Mouse (Mus musculus): ENCODE results near the gene Ear6. TPM values are rescaled to one million over a fixed set of nuclear protein-coding genes. Genes with fewer than 3 reads are reported as not detected.
A peak's percentile ranks its signal among the peaks of the same experiment; 100 is the strongest.
"Not testable (repeated sequence)": the region's sequence is repeated elsewhere in the genome, so short reads cannot be mapped to it uniquely, and the experiment has no call there.

The Ear6 gene
- polyA plus RNA-seq (2015; fragmentation: Nextera tagmentation; extraction: Ambion mirVana), result not detected in 2 replicates

- H3K9ac ChIP-seq (replicated peaks; ENCODE audit: low read length), result no peak within 1 kb of the TSS
- no peak within 1 kb of the TSS for H3K27ac ChIP-seq (ENCODE audit: low read length)
- H3K9me3 ChIP-seq (ENCODE audit: low read length), result no peaks in the 10 kb centered on the region
- ATAC-seq (ENCODE audit: low FRiP score, low TSS enrichment), result no peak
- H3K4me2 ChIP-seq (replicated peaks; ENCODE audit: low read depth, low read length), result no peak within 1 kb of the TSS
- H3K36me3 ChIP-seq (ENCODE audit: insufficient read depth, low read length), result no peaks in the 10 kb centered on the region
- no peaks in the 10 kb centered on the region for H3K4me1 ChIP-seq (ENCODE audit: insufficient read depth, low read length)
- no peak within 1 kb of the TSS for H3K4me3 ChIP-seq (ENCODE audit: low read length)
- no peaks in the 10 kb centered on the region for H3K27me3 ChIP-seq (ENCODE audit: insufficient read depth, low read length)
Measured at GRCm38 (mm10) chr14:51853399-51853798, at the start of gene Ear6. Gene Ear6, plus strand, starts transcription at chr14:51853699.

DNA sequence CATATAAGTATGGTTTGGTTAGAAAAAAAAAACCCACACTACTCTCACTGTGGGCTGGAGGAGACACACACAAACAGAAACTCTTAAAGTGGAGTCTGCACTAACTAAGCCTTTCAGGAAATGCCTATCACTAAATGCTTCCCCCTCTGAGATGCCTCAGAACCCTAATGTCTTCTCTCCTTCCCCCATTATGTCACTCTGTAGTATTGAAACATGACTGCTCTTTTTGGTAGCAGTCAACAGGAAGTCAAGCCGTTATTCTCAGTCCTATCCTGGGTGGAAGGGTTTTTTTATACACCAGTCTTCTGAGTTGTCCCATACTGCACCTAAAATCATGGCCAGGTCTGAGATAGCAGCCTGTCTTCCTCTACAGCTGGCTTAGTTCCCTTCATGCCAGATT, 26.9 kb upstream of the Ear6 start:
- 58% methylated on average over 1 of the region's 1 CpGs for WGBS
- no peak for ATAC-seq (ENCODE audit: low FRiP score, low TSS enrichment)
- Histone ChIP-seq H3K9me3 (ENCODE audit: low read length) (no peaks in the 10 kb centered on the region), H3K36me3 (ENCODE audit: insufficient read depth, low read length) (no peaks in the 10 kb centered on the region), H3K4me1 (ENCODE audit: insufficient read depth, low read length) (no peaks in the 10 kb centered on the region), H3K27ac (ENCODE audit: low read length) (no peak overlapping the region), H3K9ac (replicated peaks; ENCODE audit: low read length) (no peak overlapping the region), H3K27me3 (ENCODE audit: insufficient read depth, low read length) (no peaks in the 10 kb centered on the region), H3K4me3 (ENCODE audit: low read length) (no peak overlapping the region), H3K4me2 (replicated peaks; ENCODE audit: low read depth, low read length) (no peak overlapping the region)

GRCm38 (mm10) chr14:51827842-51828241, 25.7 kb upstream of the Ear6 start:
- WGBS, result 21% methylated on average over 5 of the region's 5 CpGs
- peak; percentile 67; the same call in 1 of the 2 replicates for ATAC-seq (ENCODE audit: low FRiP score, low TSS enrichment)
- not testable (repeated sequence) for H3K9me3 ChIP-seq (ENCODE audit: low read length); H3K4me3 ChIP-seq (ENCODE audit: low read length); H3K4me1 ChIP-seq (ENCODE audit: insufficient read depth, low read length); H3K9ac ChIP-seq (replicated peaks; ENCODE audit: low read length); H3K27ac ChIP-seq (ENCODE audit: low read length); H3K4me2 ChIP-seq (replicated peaks; ENCODE audit: low read depth, low read length); H3K27me3 ChIP-seq (ENCODE audit: insufficient read depth, low read length); H3K36me3 ChIP-seq (ENCODE audit: insufficient read depth, low read length)

GRCm38 (mm10) chr14:51829188-51829587, 24.3 kb upstream of the Ear6 start:
- H3K4me1 ChIP-seq (ENCODE audit: insufficient read depth, low read length), result no peaks in the 10 kb centered on the region
- ATAC-seq (ENCODE audit: low FRiP score, low TSS enrichment), result no peak

DNA sequence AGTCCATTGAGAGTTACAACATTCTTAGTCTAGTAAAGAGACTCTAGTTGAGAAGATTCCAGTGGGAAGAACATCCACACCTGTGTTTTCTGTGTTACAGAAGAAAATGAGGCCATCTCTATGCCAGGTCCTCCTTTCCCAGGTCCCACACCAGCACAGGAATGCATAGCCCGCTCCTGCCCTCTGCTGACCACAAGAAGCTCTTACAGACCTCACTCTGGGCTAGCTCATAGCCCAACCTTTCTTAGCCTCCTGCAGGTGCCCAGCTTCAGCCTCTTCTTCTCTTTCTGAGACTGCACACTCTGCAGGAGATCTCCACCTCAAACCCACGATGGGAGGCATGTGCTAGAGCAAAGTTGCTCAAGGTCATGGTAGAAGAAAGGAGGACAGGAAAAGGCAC, 15.0 kb upstream of the Ear6 start:
- not testable (repeated sequence) for H3K36me3 ChIP-seq (ENCODE audit: insufficient read depth, low read length); H3K9me3 ChIP-seq (ENCODE audit: low read length); ATAC-seq (ENCODE audit: low FRiP score, low TSS enrichment); H3K9ac ChIP-seq (replicated peaks; ENCODE audit: low read length); H3K4me2 ChIP-seq (replicated peaks; ENCODE audit: low read depth, low read length); H3K4me3 ChIP-seq (ENCODE audit: low read length); H3K27me3 ChIP-seq (ENCODE audit: insufficient read depth, low read length); H3K27ac ChIP-seq (ENCODE audit: low read length); H3K4me1 ChIP-seq (ENCODE audit: insufficient read depth, low read length)
- 26% methylated on average over 2 of the region's 2 CpGs for WGBS

More at GRCm38 (mm10) chr14:51829188-51829587, 24.3 kb upstream of the Ear6 start:
- Histone ChIP-seq H3K9me3 (ENCODE audit: low read length) (no peaks in the 10 kb centered on the region), H3K27ac (ENCODE audit: low read length) (no peak overlapping the region), H3K4me3 (ENCODE audit: low read length) (no peak overlapping the region), H3K4me2 (replicated peaks; ENCODE audit: low read depth, low read length) (no peak overlapping the region), H3K9ac (replicated peaks; ENCODE audit: low read length) (no peak overlapping the region), H3K27me3 (ENCODE audit: insufficient read depth, low read length) (no peaks in the 10 kb centered on the region), H3K36me3 (ENCODE audit: insufficient read depth, low read length) (no peaks in the 10 kb centered on the region)
- WGBS, result 74% methylated on average over 6 of the region's 6 CpGs

- Histone ChIP-seq H3K27ac (ENCODE audit: low read length) (no peak overlapping the region), H3K36me3 (ENCODE audit: insufficient read depth, low read length) (no peaks in the 10 kb centered on the region), H3K4me2 (replicated peaks; ENCODE audit: low read depth, low read length) (no peak overlapping the region), H3K27me3 (ENCODE audit: insufficient read depth, low read length) (no peaks in the 10 kb centered on the region), H3K4me1 (ENCODE audit: insufficient read depth, low read length) (no peaks in the 10 kb centered on the region), H3K9ac (replicated peaks; ENCODE audit: low read length) (no peak overlapping the region), H3K4me3 (ENCODE audit: low read length) (no peak overlapping the region), H3K9me3 (ENCODE audit: low read length) (no peaks in the 10 kb centered on the region)
- 63% methylated on average over 1 of the region's 1 CpGs for WGBS
- ATAC-seq (ENCODE audit: low FRiP score, low TSS enrichment), result no peak
Measured at GRCm38 (mm10) chr14:51842250-51842649, 11.2 kb upstream of the Ear6 start.

DNA sequence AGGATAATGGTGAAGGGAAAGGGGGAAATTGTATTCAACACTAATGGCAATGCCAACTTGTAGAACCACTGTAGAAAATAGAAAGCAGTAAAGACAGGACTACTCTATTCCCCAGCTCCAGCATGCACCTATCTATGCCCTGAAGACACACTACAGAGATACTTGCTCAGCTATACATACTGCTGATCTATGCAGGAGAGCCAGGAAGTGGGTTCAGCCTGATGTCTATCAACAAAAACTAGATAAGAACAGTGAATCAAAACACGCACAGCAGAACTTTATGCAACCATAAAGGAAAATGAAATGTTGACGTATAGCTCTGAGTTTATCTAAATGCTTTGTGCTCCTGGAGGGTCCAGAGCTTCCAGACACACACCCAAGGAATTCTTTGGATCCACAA, 10.7 kb upstream of the Ear6 start:
- no peak overlapping the region for H3K4me2 ChIP-seq (replicated peaks; ENCODE audit: low read depth, low read length)
- H3K4me3 ChIP-seq (ENCODE audit: low read length), result no peak overlapping the region
- ATAC-seq (ENCODE audit: low FRiP score, low TSS enrichment), result no peak
- H3K9me3 ChIP-seq (ENCODE audit: low read length), result no peaks in the 10 kb centered on the region
- H3K36me3 ChIP-seq (ENCODE audit: insufficient read depth, low read length), result no peaks in the 10 kb centered on the region
- no peaks in the 10 kb centered on the region for H3K27me3 ChIP-seq (ENCODE audit: insufficient read depth, low read length)
- H3K27ac ChIP-seq (ENCODE audit: low read length), result no peak overlapping the region
- 91% methylated on average over 2 of the region's 2 CpGs for WGBS
- no peak overlapping the region for H3K9ac ChIP-seq (replicated peaks; ENCODE audit: low read length)
- H3K4me1 ChIP-seq (ENCODE audit: insufficient read depth, low read length), result no peaks in the 10 kb centered on the region

DNA sequence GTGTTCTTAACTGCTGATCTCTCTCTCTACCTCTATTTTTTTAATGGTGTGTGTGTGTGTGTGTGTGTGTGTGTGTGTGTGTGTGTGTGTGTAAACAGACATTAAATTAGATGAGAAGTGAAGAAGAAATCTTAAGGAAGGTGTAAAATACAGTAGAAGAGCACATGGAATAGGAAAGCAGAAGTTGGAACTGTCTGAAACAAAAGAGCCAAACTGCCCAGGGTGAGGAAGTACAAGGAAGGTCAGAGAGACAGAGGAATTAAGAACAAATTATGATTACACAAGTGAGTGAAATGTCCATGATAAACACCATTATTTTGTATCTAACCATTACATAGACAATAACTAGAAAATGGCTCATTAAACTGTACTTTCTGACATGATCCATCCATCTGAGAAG, 9.6 kb upstream of the Ear6 start:
- H3K27ac ChIP-seq (ENCODE audit: low read length), result no peak overlapping the region
- H3K9me3 ChIP-seq (ENCODE audit: low read length), result no peaks in the 10 kb centered on the region
- no peak overlapping the region for H3K4me2 ChIP-seq (replicated peaks; ENCODE audit: low read depth, low read length)
- H3K27me3 ChIP-seq (ENCODE audit: insufficient read depth, low read length), result no peaks in the 10 kb centered on the region
- no peaks in the 10 kb centered on the region for H3K36me3 ChIP-seq (ENCODE audit: insufficient read depth, low read length)
- no peak overlapping the region for H3K4me3 ChIP-seq (ENCODE audit: low read length)
- H3K4me1 ChIP-seq (ENCODE audit: insufficient read depth, low read length), result no peaks in the 10 kb centered on the region
- no peak for ATAC-seq (ENCODE audit: low FRiP score, low TSS enrichment)
- no peak overlapping the region for H3K9ac ChIP-seq (replicated peaks; ENCODE audit: low read length)

- no peaks in the 10 kb centered on the region for H3K9me3 ChIP-seq (ENCODE audit: low read length)
- no peak overlapping the region for H3K27ac ChIP-seq (ENCODE audit: low read length)
- H3K9ac ChIP-seq (replicated peaks; ENCODE audit: low read length), result no peak overlapping the region
- 61% methylated on average over 3 of the region's 3 CpGs for WGBS
- no peaks in the 10 kb centered on the region for H3K36me3 ChIP-seq (ENCODE audit: insufficient read depth, low read length)
- no peaks in the 10 kb centered on the region for H3K4me1 ChIP-seq (ENCODE audit: insufficient read depth, low read length)
- ATAC-seq (ENCODE audit: low FRiP score, low TSS enrichment), result no peak
- no peak overlapping the region for H3K4me2 ChIP-seq (replicated peaks; ENCODE audit: low read depth, low read length)
- no peak overlapping the region for H3K4me3 ChIP-seq (ENCODE audit: low read length)
- no peaks in the 10 kb centered on the region for H3K27me3 ChIP-seq (ENCODE audit: insufficient read depth, low read length)
Measured at GRCm38 (mm10) chr14:51846566-51846965, 6.9 kb upstream of the Ear6 start.

GRCm38 (mm10) chr14:51851006-51851405, 2.5 kb upstream of the Ear6 start:
- H3K27ac ChIP-seq (ENCODE audit: low read length); H3K4me1 ChIP-seq (ENCODE audit: insufficient read depth, low read length); H3K4me3 ChIP-seq (ENCODE audit: low read length); H3K36me3 ChIP-seq (ENCODE audit: insufficient read depth, low read length); H3K9me3 ChIP-seq (ENCODE audit: low read length); H3K4me2 ChIP-seq (replicated peaks; ENCODE audit: low read depth, low read length); H3K9ac ChIP-seq (replicated peaks; ENCODE audit: low read length); H3K27me3 ChIP-seq (ENCODE audit: insufficient read depth, low read length); ATAC-seq (ENCODE audit: low FRiP score, low TSS enrichment): not testable (repeated sequence)
- WGBS, result 55% methylated on average over 3 of the region's 3 CpGs

DNA sequence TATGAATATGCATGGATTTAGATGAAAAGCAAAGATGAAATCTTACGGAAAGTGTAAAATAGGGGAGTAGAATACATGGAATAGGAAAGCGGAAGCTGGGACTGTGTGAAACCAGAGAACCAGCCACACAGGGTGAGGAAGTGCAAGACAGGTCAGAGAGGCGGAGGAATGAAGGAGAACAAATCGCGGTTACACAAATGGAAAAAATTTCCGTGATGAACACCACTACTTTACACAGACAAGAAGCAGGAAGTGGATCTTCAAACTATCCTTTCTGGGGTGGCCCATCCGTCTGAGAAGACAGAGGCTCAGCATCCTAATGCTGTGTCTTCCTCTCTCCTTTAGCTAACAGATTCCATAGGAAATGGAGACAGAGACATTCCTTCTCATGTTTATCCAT, 1.8 kb downstream of the Ear6 start:
- H3K27ac ChIP-seq (ENCODE audit: low read length); H3K9me3 ChIP-seq (ENCODE audit: low read length); H3K27me3 ChIP-seq (ENCODE audit: insufficient read depth, low read length); H3K4me3 ChIP-seq (ENCODE audit: low read length); H3K4me2 ChIP-seq (replicated peaks; ENCODE audit: low read depth, low read length); H3K36me3 ChIP-seq (ENCODE audit: insufficient read depth, low read length); H3K9ac ChIP-seq (replicated peaks; ENCODE audit: low read length); H3K4me1 ChIP-seq (ENCODE audit: insufficient read depth, low read length); ATAC-seq (ENCODE audit: low FRiP score, low TSS enrichment): not testable (repeated sequence)
- 78% methylated on average over 7 of the region's 7 CpGs for WGBS

Data from kidney, embryonic 16.5 days (tissue).